Mouse (Mus musculus): ENCODE measurements around the gene Anapc2.

- no peak for TF ChIP-seq TAL1 (IDR thresholded peaks at IDR 0.05; ENCODE audit: low read length)
- no peak for TF ChIP-seq GATA1 (IDR thresholded peaks at IDR 0.05; ENCODE audit: low read length)
These were observed 38.9 kb upstream of the Anapc2 start for GRCm38 (mm10) chr2:25233421-25233820.

All from erythroblast, embryonic 14.5 days (primary cell).